Mouse (Mus musculus) T-helper 2 cell (primary cell): Measurements from ENCODE around the gene Aldh18a1.
"Not testable (repeated sequence)": the region's sequence is repeated elsewhere in the genome, so short reads cannot be mapped to it uniquely, and the experiment has no call there.

Source experiments
- in situ Hi-C: fragments of 300-600 bp; cut with MboI, MseI; formaldehyde crosslinking; loops from one replicate; pipeline ENCODE4 v1.15.1; 2025; ENCODE audit warnings: high pct_unique_total_duplicates

Gene Aldh18a1

GRCm38 (mm10) chr19:40588293-40588654 lies at the start of gene Aldh18a1:
Gene Aldh18a1 (minus strand): TSS chr19:40588463.
- in situ Hi-C loops: loop anchor here (10.0 kb wide), 1 partner anchor 1507 kb away; the partner anchor contains the start of gene Pi4k2a

GRCm38 (mm10) chr19:40637601-40638000 lies 49.3 kb upstream of the Aldh18a1 start:
- in situ Hi-C loops: no loop called here

GRCm38 (mm10) chr19:40637091-40637490 lies 48.8 kb upstream of the Aldh18a1 start:
- in situ Hi-C loops: no loop called here

GRCm38 (mm10) chr19:40633144-40633543 lies 44.9 kb upstream of the Aldh18a1 start:
- in situ Hi-C loops: no loop called here

GRCm38 (mm10) chr19:40632668-40633067 lies 44.4 kb upstream of the Aldh18a1 start:
- in situ Hi-C loops: no loop called here

GRCm38 (mm10) chr19:40632193-40632592 lies 43.9 kb upstream of the Aldh18a1 start:
- in situ Hi-C loops: no loop called here

GRCm38 (mm10) chr19:40630606-40631005 lies 42.3 kb upstream of the Aldh18a1 start:
- in situ Hi-C loops: no loop called here

DNA sequence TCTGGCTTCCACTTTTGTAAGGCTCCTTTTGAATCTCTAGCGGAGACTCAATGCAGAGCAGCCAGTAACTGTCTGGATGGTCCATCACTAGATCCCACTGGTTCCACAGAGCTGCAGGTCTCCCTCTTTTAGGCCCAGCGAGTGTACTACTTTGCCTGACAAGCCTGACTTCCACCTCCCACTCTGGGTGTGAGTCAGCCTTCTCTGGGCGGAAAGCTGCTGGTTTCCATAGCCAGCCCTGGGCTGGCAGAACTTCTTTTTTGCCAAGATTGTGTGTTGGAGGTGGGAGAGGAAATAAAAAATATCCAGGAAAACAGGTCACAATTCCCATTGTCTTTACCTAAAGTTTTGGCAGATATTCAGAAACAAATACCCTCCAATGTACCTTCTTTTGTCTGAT lies 41.8 kb upstream of the Aldh18a1 start:
- in situ Hi-C loops: no loop called here

GRCm38 (mm10) chr19:40628950-40629349 lies 40.7 kb upstream of the Aldh18a1 start:
- in situ Hi-C loops: no loop called here

- in situ Hi-C loops: no loop called here
Measured at GRCm38 (mm10) chr19:40625935-40626334, 37.7 kb upstream of the Aldh18a1 start.

GRCm38 (mm10) chr19:40621616-40622015 lies 33.4 kb upstream of the Aldh18a1 start:
- in situ Hi-C loops: not testable (repeated sequence)

DNA sequence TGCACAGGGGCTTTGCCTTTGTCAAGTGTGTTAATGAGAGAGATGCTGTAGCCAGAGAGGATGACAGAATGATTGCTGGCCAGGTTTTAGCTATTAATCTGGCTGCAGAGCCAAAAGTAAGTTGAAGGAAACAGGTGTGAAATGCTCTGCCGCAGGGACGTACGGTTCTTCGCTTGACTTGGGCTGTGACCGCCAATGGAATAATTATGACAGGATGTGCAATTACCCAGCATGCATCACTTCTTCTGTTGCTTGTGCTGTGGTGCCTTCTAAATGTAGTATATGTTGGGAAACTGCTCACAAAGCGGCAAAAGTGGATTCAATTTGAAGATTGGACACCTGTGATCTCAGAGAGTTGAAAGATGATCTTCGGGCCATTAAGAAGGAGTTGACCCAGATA lies 27.8 kb upstream of the Aldh18a1 start:
- in situ Hi-C loops: no loop called here

DNA sequence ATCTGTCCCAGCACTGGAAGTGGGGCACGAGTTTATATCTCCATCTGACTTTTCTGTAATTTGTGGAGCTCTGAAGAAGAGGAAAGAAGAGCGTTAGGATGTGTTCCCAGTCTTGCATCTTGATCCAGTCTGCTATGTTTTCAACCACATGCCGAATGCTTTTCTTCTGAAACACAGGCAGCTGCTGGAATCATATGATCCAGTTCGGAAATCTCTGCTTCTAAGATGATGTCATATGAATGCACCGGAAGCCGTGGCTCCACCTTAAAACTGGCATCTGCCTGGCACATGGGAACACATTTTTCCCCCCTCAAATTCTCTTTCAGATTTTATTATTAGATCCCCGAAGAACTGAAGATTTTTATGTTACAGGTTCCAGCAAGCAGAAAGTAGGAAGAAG lies 26.5 kb upstream of the Aldh18a1 start:
- in situ Hi-C loops: loop anchor here (5.0 kb wide), 1 partner anchor 107 kb away; no protein-coding TSS in a partner anchor

DNA sequence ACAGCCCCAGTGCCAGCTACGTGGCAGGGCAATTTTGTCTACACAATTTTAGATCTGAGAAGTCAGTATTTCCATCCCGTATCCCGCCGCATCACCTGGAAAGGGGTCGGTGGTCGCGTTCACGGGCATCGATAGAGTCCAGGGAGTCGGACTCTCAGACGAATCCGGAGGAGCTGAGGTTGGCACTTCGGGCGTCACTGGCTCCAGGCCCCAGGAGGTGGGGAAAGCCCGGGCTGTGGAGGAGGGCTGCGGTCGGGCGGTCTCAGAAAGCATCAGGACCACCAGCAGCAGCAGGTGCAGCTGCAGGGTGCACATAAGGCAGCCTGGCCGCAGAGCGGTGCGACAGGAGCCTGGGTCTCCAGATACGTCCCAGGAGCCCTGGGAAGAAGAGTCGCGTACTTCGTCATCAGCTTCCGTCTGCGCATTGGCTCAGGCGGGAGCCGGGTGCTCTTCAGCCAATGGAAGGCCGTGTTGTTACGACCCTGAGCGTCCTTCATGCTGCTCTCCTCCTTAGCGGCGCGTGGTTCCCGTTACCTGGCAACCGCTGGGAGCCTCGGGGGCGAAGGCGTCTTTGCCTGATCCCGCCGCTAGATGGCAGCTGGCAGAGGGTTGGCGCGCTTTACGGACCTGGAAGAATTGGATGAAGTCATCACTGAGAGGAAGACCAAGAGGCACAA lies 23.7 kb upstream of the Aldh18a1 start, which contains the start of the genes Tctn3 and Entpd1:
Gene Tctn3, minus strand, starts transcription at position 404 of the 677 bp plus-strand sequence.
Gene Entpd1, plus strand, starts transcription at position 537 of the 677 bp plus-strand sequence.
- in situ Hi-C loops: loop anchor here (5.0 kb wide), 1 partner anchor 110 kb away; no protein-coding TSS in a partner anchor

- in situ Hi-C loops: no loop called here
Measured at GRCm38 (mm10) chr19:40607676-40608075, 19.4 kb upstream of the Aldh18a1 start.

DNA sequence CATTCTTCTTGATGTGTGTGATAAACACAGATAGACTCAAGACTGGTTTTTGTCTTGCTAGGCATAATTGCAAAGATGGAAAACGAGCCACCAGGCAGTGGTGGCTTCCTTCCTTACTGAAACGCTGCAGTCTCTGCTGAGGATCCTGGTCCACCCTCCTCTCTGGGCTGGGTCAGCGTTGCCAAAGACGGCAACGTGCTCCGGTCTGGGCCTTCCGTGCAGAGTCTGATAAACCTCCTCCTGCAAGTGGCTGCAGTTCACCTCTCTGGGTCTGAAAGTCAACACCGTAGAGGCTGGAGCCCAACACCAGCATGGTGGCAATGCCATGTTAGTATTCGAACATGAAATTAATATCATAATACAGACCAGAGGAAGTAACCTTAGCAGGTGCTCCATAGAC lies 16.9 kb upstream of the Aldh18a1 start:
- in situ Hi-C loops: no loop called here

DNA sequence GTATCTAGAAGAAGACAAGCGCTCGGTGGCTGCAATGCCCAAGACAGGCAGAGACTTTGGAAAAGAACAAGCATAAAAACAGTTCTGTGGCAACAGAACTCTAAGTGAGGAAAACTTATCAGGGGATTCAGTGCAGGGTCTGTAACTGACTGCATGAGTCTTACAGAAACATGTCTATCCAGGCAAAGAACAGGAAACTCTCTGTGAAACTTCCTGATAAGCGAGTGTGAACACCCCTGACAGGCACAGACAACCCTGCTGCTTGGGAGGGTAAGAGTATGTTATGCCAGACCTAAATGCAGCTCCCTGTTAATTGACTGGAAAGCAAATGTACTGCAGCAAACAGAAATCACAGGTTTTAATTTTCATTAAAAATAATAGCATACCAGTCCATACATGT lies 13.6 kb upstream of the Aldh18a1 start:
- in situ Hi-C loops: no loop called here

DNA sequence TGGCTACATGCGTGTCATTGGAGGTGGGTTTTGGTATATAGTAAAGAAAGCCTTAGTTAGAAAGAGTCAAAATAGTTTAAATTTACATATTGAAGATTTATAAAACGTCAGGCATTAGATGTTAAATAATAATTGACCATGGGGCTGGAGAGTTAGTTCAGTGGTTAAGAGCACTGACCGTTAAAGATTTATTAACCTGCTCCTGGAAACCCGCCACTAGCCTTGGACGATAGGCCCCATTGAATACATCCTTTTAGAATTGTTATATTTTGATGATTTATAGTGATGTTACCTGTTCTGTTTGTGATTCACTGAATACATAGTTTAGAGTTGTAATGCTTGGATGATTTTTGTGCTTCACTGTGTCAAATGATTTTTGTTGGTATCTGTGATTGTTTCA lies 12.6 kb upstream of the Aldh18a1 start:
- in situ Hi-C loops: not testable (repeated sequence)

DNA sequence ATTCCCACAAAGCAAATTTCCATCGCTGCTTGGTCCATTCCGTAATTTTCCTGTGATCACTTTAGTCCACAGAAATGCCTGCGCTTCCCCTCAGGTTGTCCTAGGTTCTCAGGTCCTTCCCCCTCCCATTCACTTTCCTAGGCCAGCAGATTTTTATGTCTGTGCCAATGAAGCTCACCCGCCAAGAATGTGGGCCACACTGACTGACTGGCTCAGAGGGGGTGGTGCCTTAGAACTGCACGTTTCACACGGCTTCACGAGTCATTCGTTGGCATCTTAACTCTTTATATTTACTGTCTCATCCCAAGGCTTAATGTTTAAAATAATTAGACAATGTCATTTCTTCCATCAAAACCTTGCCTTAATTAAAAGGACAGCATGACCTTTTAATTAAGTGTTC lies 7.6 kb upstream of the Aldh18a1 start:
- in situ Hi-C loops: no loop called here

DNA sequence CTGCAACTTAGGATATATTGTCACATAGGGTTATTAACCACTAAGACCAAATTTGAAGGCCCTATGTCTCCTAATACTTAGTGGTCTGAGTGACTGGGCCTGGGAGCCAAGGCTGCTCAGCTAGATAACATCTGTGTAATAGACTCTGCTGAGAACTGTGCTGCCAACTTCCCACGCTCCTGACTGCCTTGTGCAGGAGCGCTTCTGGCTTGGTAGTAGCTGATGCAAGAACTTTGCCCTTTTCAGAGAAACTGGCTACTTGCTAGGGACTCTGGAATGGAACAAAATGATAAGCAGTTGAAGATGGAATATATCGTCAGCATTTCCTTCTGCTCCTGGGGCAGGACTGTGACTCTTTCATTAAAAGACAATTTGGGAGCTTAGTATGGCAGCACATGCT lies 7.0 kb upstream of the Aldh18a1 start:
- in situ Hi-C loops: no loop called here

DNA sequence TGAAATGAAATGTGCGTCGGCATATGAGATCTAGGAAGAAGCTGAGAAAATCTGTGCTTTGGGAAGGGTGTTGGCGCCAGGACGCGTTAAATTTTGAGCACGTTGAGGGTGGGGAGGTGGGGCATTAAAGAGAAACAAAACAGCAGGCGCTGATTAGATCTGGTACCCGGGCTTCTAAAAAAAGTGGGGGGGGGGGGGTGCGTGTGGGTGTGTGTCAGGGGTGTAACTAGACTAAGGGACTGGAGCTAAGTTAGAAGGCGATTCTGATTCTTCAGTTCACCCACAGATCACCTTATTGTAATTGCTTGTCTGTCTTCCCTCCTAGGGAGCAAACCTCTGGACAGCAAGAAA lies 1.2 kb upstream of the Aldh18a1 start:
- in situ Hi-C loops: loop anchor here (10.0 kb wide), 1 partner anchor 1505 kb away; the partner anchor contains the start of gene Pi4k2a

- in situ Hi-C loops: loop anchor here (10.0 kb wide), 1 partner anchor 1506 kb away; the partner anchor contains the start of gene Pi4k2a
Measured at GRCm38 (mm10) chr19:40588847-40589529, 725 bp upstream of the Aldh18a1 start.
